Mouse (Mus musculus) olfactory bulb, adult 2 months (tissue): ENCODE results near the gene Adamts20. TPM values are rescaled to one million over a fixed set of nuclear protein-coding genes. Genes with fewer than 3 reads are reported as not detected.
"Not testable (repeated sequence)": the region's sequence is repeated elsewhere in the genome, so short reads cannot be mapped to it uniquely, and the experiment has no call there.

Experiments used
- H3K27ac ChIP-seq: fragments of 200-500 bp; 2 replicates; pipeline ENCODE4 v1.5.1; 2012; ENCODE audit warnings: low read depth, low read length; ENCODE audit not compliant: insufficient read depth
- H3K4me1 ChIP-seq: fragments of 200-500 bp; 2 replicates; pipeline ENCODE4 v1.6.1; 2012; ENCODE audit warnings: low read length; ENCODE audit not compliant: control insufficient read depth, insufficient read depth
- H3K4me3 ChIP-seq: fragments of 200-500 bp; 2 replicates; pipeline ENCODE4 v1.5.1; 2012; ENCODE audit warnings: mild to moderate bottlenecking, low read depth, low read length, moderate library complexity; ENCODE audit not compliant: insufficient read depth
- CTCF ChIP-seq: fragments of 200-500 bp; IDR thresholded peaks from 2 replicates; pipeline ENCODE4 v1.5.1; 2012; ENCODE audit warnings: low read depth, mild to moderate bottlenecking, low read length, moderate library complexity; ENCODE audit not compliant: insufficient read depth
- POLR2A ChIP-seq: fragments of 200-500 bp; IDR thresholded peaks from 2 replicates; pipeline ENCODE4 v1.6.1; 2012; ENCODE audit warnings: mild to moderate bottlenecking, low read depth, low read length, moderate library complexity; ENCODE audit not compliant: insufficient read depth
- WGBS: fragments of 180-500 bp; shearing (Covaris S2); methylation state at CpG from one replicate; pipeline ENCODE4 v1.1.7; 2018; 5-methylcytosine and 5-hydroxymethylcytosine counted together
- polyA plus RNA-seq: library from polyadenylated mRNA; stranded (reverse); fragments of >200 nt; gene quantifications from 2 replicates; pipeline ENCODE4 v1.2.4, GENCODE M21; 2012; ENCODE audit warnings: low replicate concordance; ENCODE audit not compliant: missing spikeins, insufficient read depth, insufficient read length

Gene Adamts20
- polyA plus RNA-seq, 1 experiment, result not detected

- no peak for TF ChIP-seq CTCF
- no peak for TF ChIP-seq POLR2A
- no peaks in the 10 kb centered on the region for H3K4me1 ChIP-seq
- 74% methylated on average over 7 of the region's 7 CpGs for WGBS
- H3K4me3 ChIP-seq, result no peak overlapping the region
- no peak overlapping the region for H3K27ac ChIP-seq
These were observed 72.5 kb downstream of the Adamts20 start for GRCm38 (mm10) chr15:94392737-94393136.

GRCm38 (mm10) chr15:94390127-94390526 is 75.1 kb downstream of the Adamts20 start:
- not testable (repeated sequence) for H3K4me3 ChIP-seq, H3K4me1 ChIP-seq, H3K27ac ChIP-seq
- WGBS, result 81% methylated on average over 2 of the region's 2 CpGs

DNA sequence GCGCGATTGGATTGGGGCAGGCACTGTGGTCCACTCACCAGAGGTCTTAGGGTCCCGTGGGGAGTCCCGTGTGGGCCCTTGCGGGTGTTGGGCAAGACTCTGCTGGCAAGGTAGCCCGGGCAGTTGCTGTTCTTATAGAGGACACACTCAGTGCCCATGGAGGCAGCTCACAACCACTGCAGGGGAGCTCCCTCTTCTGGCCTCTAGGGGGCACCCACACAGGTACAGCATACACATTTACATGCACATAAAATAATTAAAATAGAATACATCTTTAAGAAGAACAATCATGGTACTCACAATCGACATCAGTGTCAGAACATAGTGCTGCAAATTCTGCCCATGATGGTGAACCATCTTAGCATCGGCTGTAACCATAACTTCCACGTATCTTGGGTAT is 85.8 kb downstream of the Adamts20 start:
- no peak overlapping the region for H3K27ac ChIP-seq
- WGBS, result 96% methylated on average over 7 of the region's 9 CpGs
- TF ChIP-seq POLR2A (no peak), CTCF (no peak)
- no peaks in the 10 kb centered on the region for H3K4me1 ChIP-seq
- H3K4me3 ChIP-seq, result no peak overlapping the region

DNA sequence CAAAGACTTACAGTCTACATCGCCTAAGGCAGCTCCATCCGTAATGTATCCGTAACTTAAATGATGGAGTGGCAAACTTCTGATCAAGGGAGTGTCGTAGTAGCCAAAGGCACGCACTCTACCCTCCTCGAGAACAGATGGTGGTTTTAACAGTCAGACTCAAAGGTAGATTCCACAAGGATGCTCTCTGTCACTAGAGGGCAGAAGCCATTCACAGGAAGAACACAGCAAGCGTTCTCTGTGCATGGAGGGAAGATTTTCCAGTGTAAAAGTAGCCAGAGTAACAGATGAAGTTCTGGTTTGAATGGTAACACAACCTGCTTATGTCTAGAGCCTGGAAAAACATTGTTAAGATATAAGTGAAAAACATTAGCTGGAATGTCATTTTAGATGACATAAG is 92.7 kb downstream of the Adamts20 start:
- TF ChIP-seq POLR2A (no peak), CTCF (no peak)
- WGBS, result 79% methylated on average over 7 of the region's 7 CpGs
- Histone ChIP-seq H3K4me1 (no peaks in the 10 kb centered on the region), H3K27ac (no peak overlapping the region), H3K4me3 (no peak overlapping the region)

- Histone ChIP-seq H3K4me1 (no peaks in the 10 kb centered on the region), H3K4me3 (no peak overlapping the region), H3K27ac (no peak overlapping the region)
- no peak for TF ChIP-seq CTCF
- no peak for TF ChIP-seq POLR2A
- WGBS, result 95% methylated on average over 18 of the region's 18 CpGs
These were observed 116.2 kb downstream of the Adamts20 start for GRCm38 (mm10) chr15:94349052-94349451.

- WGBS, result 93% methylated on average over 5 of the region's 5 CpGs
- Histone ChIP-seq H3K4me1 (no peaks in the 10 kb centered on the region), H3K4me3 (no peak overlapping the region), H3K27ac (no peak overlapping the region)
- no peak for TF ChIP-seq POLR2A
- no peak for TF ChIP-seq CTCF
These were observed 120.9 kb downstream of the Adamts20 start for GRCm38 (mm10) chr15:94344317-94344716.

DNA sequence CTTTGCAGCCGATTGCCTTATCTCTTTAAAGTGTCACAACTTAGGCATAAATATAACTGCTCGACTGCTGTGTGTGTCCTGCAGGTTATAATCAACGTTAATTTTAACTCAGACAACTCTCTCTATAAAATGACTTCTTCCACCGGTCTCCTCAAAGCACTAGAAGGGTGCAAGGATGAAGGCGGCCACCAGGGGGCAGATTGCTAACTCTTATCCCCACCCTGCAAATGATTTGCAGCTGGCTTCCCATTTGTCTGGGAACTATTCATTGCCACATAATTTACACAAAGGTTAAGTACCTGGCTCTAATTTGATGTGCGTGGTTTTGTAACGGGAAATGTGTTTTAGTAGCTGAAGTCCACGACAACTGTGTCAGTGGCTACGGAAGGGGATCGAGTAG is 122.9 kb downstream of the Adamts20 start:
- Histone ChIP-seq H3K4me1 (no peaks in the 10 kb centered on the region), H3K4me3 (no peak overlapping the region), H3K27ac (no peak overlapping the region)
- TF ChIP-seq CTCF (peak; percentile 26; the same call in 1 of the 2 replicates), POLR2A (no peak)
- 49% methylated on average over 10 of the region's 10 CpGs for WGBS

DNA sequence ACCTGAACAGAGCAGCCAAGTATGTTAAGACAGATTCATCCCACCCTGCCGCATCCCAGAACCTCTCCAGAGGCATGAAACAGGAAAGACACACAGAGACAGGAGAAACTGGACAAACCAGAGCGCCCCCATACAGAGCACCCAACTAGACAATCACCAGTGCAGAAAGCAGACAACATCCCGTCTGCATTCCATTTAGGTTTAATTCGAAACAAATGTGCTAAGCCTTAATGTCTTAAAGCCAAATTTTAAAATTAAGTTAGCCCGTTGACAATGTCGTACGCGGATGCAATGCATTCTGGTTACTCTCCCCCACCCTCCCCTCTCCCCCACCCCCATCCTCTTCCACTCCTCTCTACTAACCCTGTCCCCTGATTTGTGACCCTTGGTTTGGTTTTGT is 126.2 kb downstream of the Adamts20 start:
- WGBS, result 94% methylated on average over 8 of the region's 8 CpGs

DNA sequence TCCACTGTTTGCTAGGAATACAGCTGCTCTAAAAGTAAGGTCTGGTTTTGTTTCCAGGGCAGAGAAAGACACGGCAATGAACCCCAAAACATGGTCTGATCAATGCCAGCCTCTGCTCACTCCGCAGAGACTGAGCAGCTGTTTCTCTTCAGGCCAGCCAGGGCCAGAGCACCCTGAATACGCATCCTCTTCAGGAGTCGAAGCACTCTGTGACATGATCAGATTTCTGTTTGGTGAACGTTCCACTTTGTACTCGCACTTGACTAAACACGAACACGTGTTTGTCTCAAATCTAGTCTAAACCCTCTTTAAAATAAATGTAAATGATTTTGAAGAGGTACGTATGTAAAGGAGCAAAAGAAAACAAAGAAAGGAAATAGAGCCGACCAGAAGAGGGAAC is 130.6 kb downstream of the Adamts20 start:
- TF ChIP-seq POLR2A, result no peak
- TF ChIP-seq CTCF, result no peak

More for the DNA sequence above, 126.2 kb downstream of the Adamts20 start:
- Histone ChIP-seq H3K27ac (no peak overlapping the region), H3K4me3 (no peak overlapping the region), H3K4me1 (no peaks in the 10 kb centered on the region)
- TF ChIP-seq CTCF (no peak), POLR2A (no peak)

GRCm38 (mm10) chr15:94326626-94327025 is 138.6 kb downstream of the Adamts20 start:
- Histone ChIP-seq H3K4me1 (peaks cover 2% of the 10 kb centered on the region; the same call in 1 of the 2 replicates), H3K27ac (no peak overlapping the region), H3K4me3 (no peak overlapping the region)
- 84% methylated on average over 5 of the region's 5 CpGs for WGBS
- TF ChIP-seq POLR2A, result no peak
- no peak for TF ChIP-seq CTCF

More for the DNA sequence above, 130.6 kb downstream of the Adamts20 start:
- no peak overlapping the region for H3K27ac ChIP-seq
- no peaks in the 10 kb centered on the region for H3K4me1 ChIP-seq
- H3K4me3 ChIP-seq, result no peak overlapping the region
- WGBS, result 56% methylated on average over 10 of the region's 10 CpGs
